Mouse (Mus musculus) lung, embryonic 14.5 days (tissue): ENCODE data around the gene Aldob. TPM values are rescaled to one million over a fixed set of nuclear protein-coding genes. Genes with fewer than 3 reads are reported as not detected.
"Not testable (repeated sequence)": the region's sequence is repeated elsewhere in the genome, so short reads cannot be mapped to it uniquely, and the experiment has no call there.

Experiments used
- ATAC-seq: fragments of 200-750 bp; cut with Nextera tagmentation; 2 replicates; pipeline ENCODE4 v1.8.0; 2017; ENCODE audit warnings: mild to moderate bottlenecking, moderate TSS enrichment, moderate library complexity; ENCODE audit not compliant: insufficient read depth
- DNase-seq: peaks from one replicate; pipeline ENCODE4 v3.0.0-alpha.2; 2015
- H3K27ac ChIP-seq: fragments of 300-500 bp; sonication (generic); 2 replicates; pipeline ENCODE4 v1.5.1; 2014; ENCODE audit warnings: low read depth, mild to moderate bottlenecking, moderate library complexity
- H3K27me3 ChIP-seq: fragments of 300-500 bp; sonication (generic); 2 replicates; pipeline ENCODE4 v1.6.1; 2014; ENCODE audit warnings: low read length, control low read depth; ENCODE audit not compliant: insufficient read depth
- H3K36me3 ChIP-seq: fragments of 300-500 bp; sonication (generic); 2 replicates; pipeline ENCODE4 v1.6.1; 2014; ENCODE audit warnings: control low read depth; ENCODE audit not compliant: insufficient read depth
- H3K4me1 ChIP-seq: fragments of 300-500 bp; sonication (generic); 2 replicates; pipeline ENCODE4 v1.6.1; 2014; ENCODE audit warnings: antibody characterized with exemption, control low read depth; ENCODE audit not compliant: insufficient read depth
- H3K4me2 ChIP-seq: fragments of 300-500 bp; sonication (generic); 2 replicates; pipeline ENCODE4 v1.6.1; 2014; ENCODE audit warnings: mild to moderate bottlenecking
- H3K4me3 ChIP-seq: fragments of 300-500 bp; sonication (generic); 2 replicates; pipeline ENCODE4 v1.5.1; 2014; ENCODE audit warnings: low read depth, low read length
- H3K9ac ChIP-seq: fragments of 300-500 bp; sonication (generic); 2 replicates; pipeline ENCODE4 v1.6.1; 2014
- H3K9me3 ChIP-seq: fragments of 300-500 bp; sonication (generic); 2 replicates; pipeline ENCODE4 v1.6.1; 2016; ENCODE audit warnings: low read depth, low read length, control low read depth
- CTCF ChIP-seq: IDR thresholded peaks from 2 replicates; pipeline ENCODE4 v1.5.1; 2016; ENCODE audit warnings: antibody characterized with exemption, low read depth
- WGBS: fragments of 180-500 bp; shearing (Covaris S2); extraction: QIAGEN DNeasy Blood & Tissue Kit; methylation state at CpG from one replicate; pipeline ENCODE4 v1.1.7; 2014; 5-methylcytosine and 5-hydroxymethylcytosine counted together
- polyA plus RNA-seq: library from polyadenylated mRNA; unstranded; fragments of >200 nt; fragmentation: Nextera tagmentation; extraction: Ambion mirVana; gene quantifications from 2 replicates; pipeline ENCODE4 v1.2.1, GENCODE M21; 2014

The Aldob gene
- polyA plus RNA-seq, 1 experiment from 2014 or later = not detected

DNA sequence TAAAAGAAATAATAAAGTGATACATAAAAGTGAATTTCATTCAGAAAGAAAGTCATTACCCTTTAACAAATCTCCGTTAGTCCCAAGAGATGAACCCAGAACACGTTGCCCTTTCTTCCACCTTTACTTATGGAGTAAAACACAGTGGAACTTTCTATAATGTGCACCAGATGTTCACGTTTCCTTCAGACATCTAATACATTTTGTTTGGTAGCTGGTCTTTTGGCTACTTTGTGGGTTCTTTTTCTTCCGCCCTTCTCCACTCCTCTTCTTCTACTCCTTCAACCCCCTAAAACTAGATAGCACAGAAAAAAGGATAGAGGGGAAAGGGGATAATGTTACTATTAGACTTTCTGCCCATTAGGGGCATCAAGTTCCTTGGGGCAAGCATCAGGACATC lies 36.7 kb downstream of the Aldob start:
- 91% methylated on average over 4 of the region's 4 CpGs for WGBS
- H3K27ac ChIP-seq = no peak overlapping the region
- no peaks in the 10 kb centered on the region for H3K27me3 ChIP-seq
- TF ChIP-seq CTCF = no peak
- no peaks in the 10 kb centered on the region for H3K4me1 ChIP-seq
- H3K4me2 ChIP-seq = no peak overlapping the region
- DNase-seq (no peak), ATAC-seq (no peak)
- peaks cover 31% of the 10 kb centered on the region for H3K36me3 ChIP-seq
- H3K9me3 ChIP-seq = no peaks in the 10 kb centered on the region
- no peak overlapping the region for H3K9ac ChIP-seq
- H3K4me3 ChIP-seq = no peak overlapping the region

GRCm38 (mm10) chr4:49510236-49510835 lies 39.0 kb downstream of the Aldob start:
- WGBS = 60% methylated on average over 1 of the region's 1 CpGs
- peaks cover 31% of the 10 kb centered on the region for H3K36me3 ChIP-seq
- not testable (repeated sequence) for H3K4me2 ChIP-seq

GRCm38 (mm10) chr4:49509183-49509582 lies 40.2 kb downstream of the Aldob start:
- Histone ChIP-seq H3K36me3 (peaks cover 27% of the 10 kb centered on the region), H3K9me3 (no peaks in the 10 kb centered on the region), H3K4me2 (no peak overlapping the region), H3K27me3 (no peaks in the 10 kb centered on the region), H3K4me3 (no peak overlapping the region), H3K27ac (no peak overlapping the region), H3K9ac (no peak overlapping the region), H3K4me1 (no peaks in the 10 kb centered on the region)
- ATAC-seq (no peak), DNase-seq (no peak)
- TF ChIP-seq CTCF = no peak
- 83% methylated on average over 2 of the region's 2 CpGs for WGBS

More at GRCm38 (mm10) chr4:49510236-49510835, 39.0 kb downstream of the Aldob start:
- DNase-seq, H3K4me1 ChIP-seq, H3K27me3 ChIP-seq, H3K9me3 ChIP-seq, H3K4me3 ChIP-seq, H3K27ac ChIP-seq, ATAC-seq, H3K9ac ChIP-seq: not testable (repeated sequence)

GRCm38 (mm10) chr4:49506386-49506785 lies 43.0 kb downstream of the Aldob start, which contains the start of gene Baat:
Gene Baat, minus strand, starts transcription at chr4:49506557.
- Histone ChIP-seq H3K9me3 (no peaks in the 10 kb centered on the region), H3K36me3 (0 out of 2 replicates have a peak, but pooled peaks cover under 1% of the 10 kb centered on the region), H3K4me3 (no peak within 1 kb of the TSS), H3K27ac (no peak within 1 kb of the TSS), H3K9ac (no peak within 1 kb of the TSS), H3K4me2 (no peak within 1 kb of the TSS), H3K4me1 (no peaks in the 10 kb centered on the region), H3K27me3 (no peaks in the 10 kb centered on the region)
- ATAC-seq = no peak
- no peak for DNase-seq
- TF ChIP-seq CTCF = no peak
- WGBS = 65% methylated on average over 3 of the region's 3 CpGs

GRCm38 (mm10) chr4:49503563-49503962 lies 45.8 kb downstream of the Aldob start:
- no peaks in the 10 kb centered on the region for H3K4me1 ChIP-seq
- no peak overlapping the region for H3K27ac ChIP-seq
- no peaks in the 10 kb centered on the region for H3K9me3 ChIP-seq
- H3K27me3 ChIP-seq = no peaks in the 10 kb centered on the region
- DNase-seq = no peak
- H3K36me3 ChIP-seq = no peaks in the 10 kb centered on the region
- TF ChIP-seq CTCF = no peak
- WGBS = 83% methylated on average over 1 of the region's 1 CpGs
- H3K4me2 ChIP-seq = no peak overlapping the region
- no peak overlapping the region for H3K9ac ChIP-seq
- no peak for ATAC-seq
- no peak overlapping the region for H3K4me3 ChIP-seq

Other genes with a start within 250 kb of the Aldob start
- not detected in 2 replicates for gene Acnat2, start 141.4 kb downstream of the Aldob start, polyA plus RNA-seq
- 0.24 and 0.27 TPM in 2 replicates for gene Acnat1, start 75.6 kb downstream of the Aldob start, polyA plus RNA-seq
- not detected in 2 replicates for gene Baat, start 43.0 kb downstream of the Aldob start, polyA plus RNA-seq
- gene Mrpl50, start 28.5 kb downstream of the Aldob start, polyA plus RNA-seq = 75.2 and 75.9 TPM in 2 replicates
- 8.6 and 9.4 TPM in 2 replicates for gene Zfp189, start 28.4 kb downstream of the Aldob start, polyA plus RNA-seq
- 19.0 and 21.9 TPM in 2 replicates for gene Tmem246, start 48.3 kb upstream of the Aldob start, polyA plus RNA-seq
- 56.9 and 59.6 TPM in 2 replicates for gene Rnf20, start 82.5 kb upstream of the Aldob start, polyA plus RNA-seq
- gene Ppp3r2, start 132.5 kb upstream of the Aldob start, polyA plus RNA-seq = 0.08 TPM in 1 of 2 replicates, not detected in the other